Mouse (Mus musculus) embryonic facial prominence, embryonic 13.5 days (tissue): ENCODE results near the gene Olfr221. TPM values are rescaled to one million over a fixed set of nuclear protein-coding genes. Genes with fewer than 3 reads are reported as not detected.
"Not testable (repeated sequence)": the region's sequence is repeated elsewhere in the genome, so short reads cannot be mapped to it uniquely, and the experiment has no call there.

Experiments
- ATAC-seq: fragments of 200-750 bp; cut with Nextera tagmentation; 2 replicates; pipeline ENCODE4 v1.8.0; 2017; ENCODE audit warnings: low read depth; ENCODE audit not compliant: insufficient number of reproducible peaks, insufficient read depth, low FRiP score, low TSS enrichment
- H3K27ac ChIP-seq: fragments of 300-500 bp; sonication (generic); 2 replicates; pipeline ENCODE4 v1.5.1; 2015; ENCODE audit warnings: moderate library complexity, mild to moderate bottlenecking, inconsistent platforms
- H3K27me3 ChIP-seq: fragments of 300-500 bp; sonication (generic); 2 replicates; pipeline ENCODE4 v1.6.1; 2015; ENCODE audit warnings: mild to moderate bottlenecking, inconsistent platforms
- H3K36me3 ChIP-seq: fragments of 300-500 bp; sonication (generic); 2 replicates; pipeline ENCODE4 v1.6.1; 2015; ENCODE audit warnings: mild to moderate bottlenecking, inconsistent platforms
- H3K4me1 ChIP-seq: fragments of 300-500 bp; sonication (generic); 2 replicates; pipeline ENCODE4 v1.6.1; 2015; ENCODE audit warnings: inconsistent platforms
- H3K4me2 ChIP-seq: fragments of 300-500 bp; sonication (generic); 2 replicates; pipeline ENCODE4 v1.6.1; 2015; ENCODE audit warnings: moderate library complexity, mild to moderate bottlenecking, inconsistent platforms
- H3K4me3 ChIP-seq: fragments of 300-500 bp; sonication (generic); 2 replicates; pipeline ENCODE4 v1.5.1; 2015; ENCODE audit warnings: mild to moderate bottlenecking, inconsistent platforms
- H3K9ac ChIP-seq: fragments of 300-500 bp; sonication (generic); 2 replicates; pipeline ENCODE4 v1.6.1; 2015; ENCODE audit warnings: mild to moderate bottlenecking, inconsistent platforms
- H3K9me3 ChIP-seq: fragments of 300-500 bp; sonication (generic); 2 replicates; pipeline ENCODE4 v1.6.1; 2016; ENCODE audit warnings: inconsistent platforms
- WGBS: fragments of 180-500 bp; shearing (Covaris S2); methylation state at CpG from one replicate; pipeline ENCODE4 v1.1.7; 2015; ENCODE audit warnings: mixed read lengths; 5-methylcytosine and 5-hydroxymethylcytosine counted together
- polyA plus RNA-seq: library from polyadenylated mRNA; unstranded; fragments of >200 nt; fragmentation: Nextera tagmentation; extraction: Ambion mirVana; gene quantifications from 2 replicates; pipeline ENCODE4 v1.2.1, GENCODE M21; 2015

Gene Olfr221
- not detected in 2 replicates for polyA plus RNA-seq

DNA sequence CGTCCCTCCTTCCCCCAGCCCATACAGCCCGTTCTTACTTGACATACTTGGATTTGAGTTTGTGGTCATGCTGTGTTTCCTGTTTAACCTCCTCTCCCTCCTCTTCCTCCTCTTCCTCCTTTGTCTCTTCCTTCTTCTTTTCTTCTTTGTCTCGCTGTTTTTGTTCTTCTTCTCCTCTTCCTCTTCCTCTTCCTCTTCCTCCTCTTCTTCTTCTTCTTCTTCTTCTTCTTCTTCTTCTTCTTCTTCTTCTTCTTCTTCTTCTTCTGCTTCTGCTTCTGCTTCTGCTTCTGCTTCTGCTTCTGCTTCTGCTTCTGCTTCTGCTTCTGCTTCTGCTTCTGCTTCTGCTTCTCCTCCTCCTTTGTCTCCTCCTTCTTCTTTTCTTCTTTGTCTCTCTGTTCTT, at the start of gene Olfr221:
Gene Olfr221, minus strand, starts transcription at position 101 of the 400 bp plus-strand sequence.
- not testable (repeated sequence) for H3K9me3 ChIP-seq, H3K9ac ChIP-seq, ATAC-seq, H3K27ac ChIP-seq, H3K4me3 ChIP-seq, H3K36me3 ChIP-seq, H3K27me3 ChIP-seq, H3K4me2 ChIP-seq
- 60% methylated on average over 3 of the region's 3 CpGs for WGBS
- H3K4me1 ChIP-seq, result peaks cover 11% of the 10 kb centered on the region

DNA sequence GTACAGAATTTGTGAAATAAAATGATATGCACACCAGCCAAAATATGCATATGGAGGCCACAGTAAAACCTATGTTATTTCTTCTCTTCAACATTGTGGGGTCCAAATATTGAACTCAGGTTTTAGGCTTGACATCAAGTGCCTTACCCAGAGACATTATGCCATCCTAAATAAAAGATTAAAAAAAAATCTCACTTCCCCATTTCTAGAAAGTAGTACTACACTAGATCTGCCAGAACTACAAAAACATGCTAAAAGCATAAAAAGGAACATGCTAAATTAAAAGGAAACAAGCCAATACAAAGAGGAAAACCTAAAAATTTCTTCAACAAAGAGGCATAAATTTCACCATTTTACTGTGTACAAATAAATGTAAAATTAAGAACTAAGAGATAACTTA, 40.8 kb upstream of the Olfr221 start:
- Histone ChIP-seq H3K36me3 (peaks cover 65% of the 10 kb centered on the region), H3K4me3 (no peak overlapping the region)

DNA sequence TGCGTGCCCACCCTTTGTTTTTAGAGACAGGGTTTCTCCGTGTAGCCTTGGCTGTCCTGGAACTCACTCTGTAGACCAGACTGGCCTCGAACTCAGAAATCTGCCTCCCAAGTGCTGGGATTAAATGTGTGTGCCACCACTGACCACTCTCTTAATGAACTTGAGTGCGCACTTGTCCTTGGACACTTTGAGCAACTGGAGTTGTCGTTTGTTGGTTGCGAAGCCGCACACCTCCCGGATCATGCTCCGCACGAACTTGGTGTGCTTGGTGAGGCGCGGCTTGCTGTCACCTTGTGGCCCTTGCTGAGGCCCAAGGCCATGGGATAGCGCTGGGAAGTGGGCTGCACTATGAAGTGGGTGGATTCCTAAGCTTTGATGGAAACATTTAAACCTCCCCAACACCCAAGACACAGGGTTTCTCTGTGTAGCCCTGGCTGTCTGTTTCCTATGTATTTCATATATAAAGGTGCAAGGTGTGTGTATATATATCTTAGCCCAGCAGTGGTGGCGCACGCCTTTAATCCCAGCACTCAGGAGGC, 29.4 kb upstream of the Olfr221 start:
- no peaks in the 10 kb centered on the region for H3K4me1 ChIP-seq
- 93% methylated on average over 15 of the region's 15 CpGs for WGBS
- no peaks in the 10 kb centered on the region for H3K27me3 ChIP-seq
- no peak overlapping the region for H3K4me3 ChIP-seq
- H3K4me2 ChIP-seq, result no peak overlapping the region
- H3K36me3 ChIP-seq, result peaks cover 58% of the 10 kb centered on the region
- H3K9me3 ChIP-seq, result no peaks in the 10 kb centered on the region
- no peak overlapping the region for H3K9ac ChIP-seq
- ATAC-seq, result no peak
- no peak overlapping the region for H3K27ac ChIP-seq

More for the DNA sequence above, 40.8 kb upstream of the Olfr221 start:
- H3K9me3 ChIP-seq, result no peaks in the 10 kb centered on the region
- H3K27me3 ChIP-seq, result no peaks in the 10 kb centered on the region
- H3K4me1 ChIP-seq, result no peaks in the 10 kb centered on the region
- no peak for ATAC-seq
- no peak overlapping the region for H3K4me2 ChIP-seq
- no peak overlapping the region for H3K27ac ChIP-seq
- H3K9ac ChIP-seq, result no peak overlapping the region

DNA sequence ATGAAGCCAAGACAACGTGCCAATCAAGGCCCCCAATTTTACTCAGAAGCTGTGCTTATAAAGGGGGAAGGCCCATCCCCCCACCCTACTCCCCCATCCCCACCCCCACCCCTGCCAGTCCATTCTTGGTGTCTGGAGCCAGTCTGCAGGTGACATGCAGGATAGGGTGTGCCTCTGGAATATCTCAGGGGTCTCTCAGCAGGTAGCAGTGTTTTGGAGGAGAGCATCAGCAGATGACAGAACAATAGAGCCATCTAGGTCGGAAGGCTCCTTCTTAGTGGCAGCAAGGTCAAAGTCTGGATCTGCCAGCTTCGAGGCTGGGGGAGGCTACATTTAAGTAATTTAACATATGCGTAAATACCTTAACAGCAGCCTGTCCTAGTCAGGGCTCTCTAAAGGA, 23.9 kb upstream of the Olfr221 start:
- H3K9ac ChIP-seq, result no peak overlapping the region
- H3K27ac ChIP-seq, result no peak overlapping the region
- no peak for ATAC-seq
- no peaks in the 10 kb centered on the region for H3K4me1 ChIP-seq
- no peaks in the 10 kb centered on the region for H3K27me3 ChIP-seq
- H3K9me3 ChIP-seq, result no peaks in the 10 kb centered on the region
- 61% methylated on average over 4 of the region's 4 CpGs for WGBS
- no peak overlapping the region for H3K4me2 ChIP-seq
- H3K4me3 ChIP-seq, result no peak overlapping the region
- peaks cover 7% of the 10 kb centered on the region for H3K36me3 ChIP-seq

DNA sequence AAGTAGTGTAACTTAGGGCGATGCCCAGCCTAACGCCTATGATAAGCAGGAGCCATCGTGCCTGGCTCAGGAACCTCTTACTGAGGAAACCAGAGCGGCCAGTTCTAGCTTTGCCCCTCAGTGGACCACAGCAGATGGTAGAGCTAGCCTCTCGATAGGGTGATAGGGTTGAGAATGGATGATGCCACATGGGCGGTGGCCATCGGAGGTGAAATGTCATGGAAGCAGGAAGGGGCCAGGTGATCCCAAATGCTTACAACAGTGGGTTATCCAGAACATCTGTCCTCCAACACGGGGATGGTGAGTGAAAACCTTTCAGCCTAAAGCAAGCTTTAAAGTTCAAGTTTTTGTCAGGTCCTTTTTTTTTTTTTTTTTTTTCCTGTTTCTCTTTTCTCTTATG, 19.5 kb upstream of the Olfr221 start:
- Histone ChIP-seq H3K36me3 (no peaks in the 10 kb centered on the region), H3K9me3 (no peaks in the 10 kb centered on the region), H3K27me3 (no peaks in the 10 kb centered on the region), H3K4me2 (no peak overlapping the region), H3K4me3 (no peak overlapping the region), H3K9ac (no peak overlapping the region), H3K27ac (no peak overlapping the region), H3K4me1 (no peaks in the 10 kb centered on the region)
- 88% methylated on average over 8 of the region's 8 CpGs for WGBS
- ATAC-seq, result no peak

DNA sequence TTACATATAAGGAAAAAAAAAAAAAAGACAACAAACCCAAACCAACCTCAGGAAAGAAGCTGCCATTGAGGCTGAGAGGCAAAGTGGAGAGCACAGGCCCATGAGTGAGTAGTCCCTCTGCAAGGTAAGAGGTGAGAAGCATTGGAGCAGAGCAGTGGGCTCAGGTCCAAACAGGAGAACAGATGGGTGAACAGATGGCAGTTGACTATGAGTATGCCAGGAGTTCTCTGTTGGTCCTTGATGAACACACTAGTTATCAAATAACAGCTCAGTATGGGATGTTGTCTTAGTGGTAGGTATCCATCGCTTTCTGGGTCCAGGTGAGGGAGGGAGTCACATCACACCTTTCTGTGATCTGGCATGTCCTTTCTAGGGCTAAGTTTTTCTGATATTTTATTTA, 18.5 kb upstream of the Olfr221 start:
- ATAC-seq, result no peak
- 76% methylated on average over 1 of the region's 1 CpGs for WGBS
- H3K4me1 ChIP-seq, result no peaks in the 10 kb centered on the region
- no peak overlapping the region for H3K4me3 ChIP-seq
- H3K27ac ChIP-seq, result no peak overlapping the region
- no peaks in the 10 kb centered on the region for H3K36me3 ChIP-seq
- H3K27me3 ChIP-seq, result no peaks in the 10 kb centered on the region
- no peak overlapping the region for H3K4me2 ChIP-seq
- H3K9ac ChIP-seq, result no peak overlapping the region
- H3K9me3 ChIP-seq, result no peaks in the 10 kb centered on the region

DNA sequence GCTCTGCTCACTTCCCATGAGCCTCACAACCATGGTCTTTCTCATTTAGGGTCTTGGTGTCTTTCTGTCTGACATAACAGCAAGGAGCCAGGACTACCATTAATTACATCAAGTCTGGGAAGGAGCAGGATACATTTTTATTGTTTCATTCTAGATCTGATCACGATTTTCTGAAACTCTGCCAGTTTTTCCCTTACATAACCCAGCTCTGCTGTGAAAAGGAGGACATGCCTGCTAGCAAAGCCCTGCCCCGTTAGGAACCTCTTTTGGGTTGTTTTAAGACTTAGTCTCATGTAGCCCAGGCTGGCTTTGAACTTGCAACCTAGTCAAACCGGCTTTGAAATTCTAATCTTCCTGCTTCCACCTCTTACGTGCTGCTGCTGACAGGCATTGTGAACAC, 17.7 kb upstream of the Olfr221 start:
- 55% methylated on average over 4 of the region's 4 CpGs for WGBS
- Histone ChIP-seq H3K27ac (no peak overlapping the region), H3K4me2 (no peak overlapping the region), H3K4me3 (no peak overlapping the region), H3K36me3 (no peaks in the 10 kb centered on the region), H3K9ac (no peak overlapping the region), H3K9me3 (no peaks in the 10 kb centered on the region), H3K27me3 (no peaks in the 10 kb centered on the region), H3K4me1 (no peaks in the 10 kb centered on the region)
- ATAC-seq, result no peak

DNA sequence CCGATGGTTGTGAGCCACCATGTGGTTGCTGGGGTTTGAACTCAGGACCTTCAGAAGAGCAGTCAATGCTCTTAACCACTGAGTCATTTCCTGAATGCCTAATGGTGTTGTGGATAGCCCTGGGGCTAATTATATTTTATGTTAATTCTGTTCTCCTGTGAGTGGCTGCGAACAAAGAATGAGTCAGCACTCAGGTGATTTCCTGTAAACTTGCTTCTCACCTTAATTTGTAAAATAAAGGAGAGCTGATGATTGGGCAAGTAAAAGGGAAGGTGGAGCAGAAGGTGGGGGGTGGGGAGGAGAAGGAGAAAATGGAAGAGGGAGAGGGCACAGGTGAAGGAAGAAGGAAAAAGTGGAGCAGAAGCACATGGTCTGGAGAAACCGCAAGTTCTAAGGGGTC, 10.5 kb upstream of the Olfr221 start:
- H3K9ac ChIP-seq, H3K27me3 ChIP-seq, H3K4me1 ChIP-seq, H3K4me2 ChIP-seq, H3K27ac ChIP-seq, H3K36me3 ChIP-seq, H3K9me3 ChIP-seq, H3K4me3 ChIP-seq, ATAC-seq: not testable (repeated sequence)
- 85% methylated on average over 3 of the region's 3 CpGs for whole genome bisulfite sequencing

DNA sequence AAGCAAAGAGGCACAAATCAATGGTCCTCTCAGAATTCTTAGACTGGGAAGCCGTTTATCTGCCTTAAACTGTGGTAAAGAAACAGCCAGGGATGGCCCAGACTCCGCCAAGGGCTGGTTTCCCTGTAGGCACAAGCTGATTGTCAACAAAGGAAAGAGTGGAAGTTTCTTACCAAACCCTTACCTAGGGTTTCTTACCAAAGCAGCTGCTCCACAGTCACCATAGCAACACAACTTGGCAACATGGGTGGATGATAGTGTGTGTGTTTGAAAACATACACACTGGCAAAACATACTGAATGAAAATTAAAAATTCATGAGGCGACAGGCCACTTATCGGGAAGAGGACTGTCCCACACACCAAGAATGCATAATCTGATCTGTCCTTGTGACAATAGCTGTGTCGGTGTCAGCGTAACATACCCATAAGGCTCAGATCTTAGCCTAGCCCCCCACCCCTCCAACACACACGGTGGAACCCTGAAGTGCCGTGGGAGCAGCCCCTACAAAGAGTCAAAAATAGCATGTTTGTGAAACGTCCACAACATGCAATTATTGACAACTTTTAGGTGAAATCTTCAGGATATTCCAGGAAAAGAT, 3.8 kb upstream of the Olfr221 start:
- H3K27me3 ChIP-seq, result 0 out of 2 replicates have a peak, but pooled peaks cover 4% of the 10 kb centered on the region
- no peak overlapping the region for H3K9ac ChIP-seq
- no peaks in the 10 kb centered on the region for H3K9me3 ChIP-seq
- H3K4me3 ChIP-seq, result no peak overlapping the region
- no peaks in the 10 kb centered on the region for H3K36me3 ChIP-seq
- H3K27ac ChIP-seq, result no peak overlapping the region
- no peak overlapping the region for H3K4me2 ChIP-seq
- WGBS, result 80% methylated on average over 9 of the region's 9 CpGs
- no peak for ATAC-seq
- H3K4me1 ChIP-seq, result peaks cover 11% of the 10 kb centered on the region

DNA sequence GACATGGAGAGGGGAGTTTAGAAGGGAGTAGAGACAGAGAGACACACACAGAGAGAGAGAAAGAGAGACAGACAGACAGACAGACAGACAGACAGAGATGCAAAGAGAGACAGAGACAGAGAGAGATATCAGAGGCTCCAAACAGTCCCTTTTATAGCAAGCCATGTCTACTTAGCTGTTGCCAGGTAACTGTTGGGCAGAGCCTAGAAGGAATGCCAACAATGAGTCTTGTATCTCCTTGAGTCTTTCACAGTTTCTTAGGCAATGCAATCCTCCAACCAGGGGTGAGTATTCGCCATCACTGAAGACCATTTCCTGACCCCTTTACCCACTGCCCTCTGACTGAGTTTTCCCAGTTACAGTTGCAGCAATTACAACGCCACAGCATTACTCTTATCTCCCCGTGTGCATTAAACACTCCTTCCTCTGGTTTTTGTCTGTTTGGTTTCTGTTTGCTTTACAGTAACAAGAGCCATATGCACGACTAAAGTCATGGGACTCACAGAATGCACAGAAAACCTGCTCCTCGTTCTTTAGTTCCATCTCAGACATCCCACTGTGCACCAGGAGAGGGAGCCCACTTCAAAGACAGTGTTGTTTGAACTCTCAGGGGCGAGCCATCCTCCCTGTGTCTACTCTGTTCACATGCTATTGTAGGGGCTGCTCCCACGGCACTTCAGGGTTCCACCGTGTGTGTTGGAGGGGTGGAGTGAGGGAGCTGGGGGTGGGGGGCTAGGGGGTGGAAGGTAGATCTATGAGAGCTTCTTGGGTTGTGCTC, 2.8 kb upstream of the Olfr221 start:
- Histone ChIP-seq H3K36me3 (no peaks in the 10 kb centered on the region), H3K9ac (no peak overlapping the region), H3K27me3 (0 out of 2 replicates have a peak, but pooled peaks cover 4% of the 10 kb centered on the region), H3K4me1 (peaks cover 11% of the 10 kb centered on the region), H3K9me3 (no peaks in the 10 kb centered on the region), H3K4me3 (no peak overlapping the region), H3K4me2 (peak overlapping the region; percentile 40), H3K27ac (no peak overlapping the region)
- ATAC-seq, result 0 out of 2 replicates have a peak, but pooled peaks have one; percentile 71
- 9% methylated on average over 8 of the region's 8 CpGs for WGBS

DNA sequence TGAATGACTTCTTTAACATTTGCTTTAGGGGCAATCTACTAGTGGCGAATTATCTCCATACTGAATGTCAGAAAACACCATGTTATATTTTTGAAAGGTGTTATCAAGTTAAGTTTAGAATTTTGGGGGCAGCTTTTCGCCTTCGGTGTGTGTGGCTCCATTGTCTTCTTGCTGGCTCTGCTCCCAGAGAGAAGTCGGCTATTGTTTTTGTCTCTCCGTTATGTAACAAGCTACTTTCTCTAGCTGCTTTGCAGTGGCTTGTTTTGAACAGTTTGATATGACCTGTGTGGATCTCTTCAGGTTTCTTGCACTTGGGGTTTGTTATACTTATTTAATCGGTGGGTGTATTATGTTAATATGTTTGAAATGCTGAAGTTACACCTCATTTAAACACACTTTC, 1.2 kb upstream of the Olfr221 start:
- H3K4me2 ChIP-seq, result no peak overlapping the region
- H3K9ac ChIP-seq, result no peak overlapping the region
- H3K4me1 ChIP-seq, result peaks cover 11% of the 10 kb centered on the region
- H3K36me3 ChIP-seq, result no peaks in the 10 kb centered on the region
- H3K27ac ChIP-seq, result no peak overlapping the region
- ATAC-seq, result no peak
- no peak overlapping the region for H3K4me3 ChIP-seq
- 0 out of 2 replicates have a peak, but pooled peaks cover 4% of the 10 kb centered on the region for H3K27me3 ChIP-seq
- no peaks in the 10 kb centered on the region for H3K9me3 ChIP-seq
- 61% methylated on average over 6 of the region's 6 CpGs for WGBS

DNA sequence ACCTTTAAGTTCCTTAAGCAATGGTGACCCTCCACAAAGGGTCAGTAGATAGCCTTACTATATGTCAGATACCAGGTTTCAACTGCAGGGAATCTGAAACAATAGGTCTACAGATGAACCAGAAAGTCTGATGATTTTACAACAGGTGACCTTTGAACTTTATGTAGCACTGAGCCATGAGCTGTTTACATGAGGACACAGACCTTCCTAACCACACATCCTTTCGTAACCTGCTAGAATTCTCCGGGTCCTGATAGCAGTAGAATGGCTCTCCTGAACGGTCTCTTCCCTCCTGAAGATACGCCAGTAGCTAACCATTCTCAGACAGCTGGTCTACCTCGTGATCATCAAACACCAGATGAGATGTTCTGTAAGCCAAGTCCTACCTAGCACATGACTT, 2.9 kb downstream of the Olfr221 start:
- 85% methylated on average over 5 of the region's 5 CpGs for WGBS
- Histone ChIP-seq H3K27ac (no peak overlapping the region), H3K4me1 (no peaks in the 10 kb centered on the region; the same call in 1 of the 2 replicates), H3K9me3 (0 out of 2 replicates have a peak, but pooled peaks cover 3% of the 10 kb centered on the region), H3K9ac (no peak overlapping the region), H3K4me2 (no peak overlapping the region), H3K36me3 (no peaks in the 10 kb centered on the region), H3K27me3 (0 out of 2 replicates have a peak, but pooled peaks cover 4% of the 10 kb centered on the region), H3K4me3 (no peak overlapping the region)
- no peak for ATAC-seq
